Mouse (Mus musculus) embryo, embryonic 9.5 days (tissue): ENCODE results near the gene Il1rap.

ENCODE experiments used
- DNase-seq: peaks from one replicate; pipeline ENCODE4 v3.0.0-alpha.2; 2017; ENCODE audit errors: extremely low spot score

Gene Il1rap

DNA sequence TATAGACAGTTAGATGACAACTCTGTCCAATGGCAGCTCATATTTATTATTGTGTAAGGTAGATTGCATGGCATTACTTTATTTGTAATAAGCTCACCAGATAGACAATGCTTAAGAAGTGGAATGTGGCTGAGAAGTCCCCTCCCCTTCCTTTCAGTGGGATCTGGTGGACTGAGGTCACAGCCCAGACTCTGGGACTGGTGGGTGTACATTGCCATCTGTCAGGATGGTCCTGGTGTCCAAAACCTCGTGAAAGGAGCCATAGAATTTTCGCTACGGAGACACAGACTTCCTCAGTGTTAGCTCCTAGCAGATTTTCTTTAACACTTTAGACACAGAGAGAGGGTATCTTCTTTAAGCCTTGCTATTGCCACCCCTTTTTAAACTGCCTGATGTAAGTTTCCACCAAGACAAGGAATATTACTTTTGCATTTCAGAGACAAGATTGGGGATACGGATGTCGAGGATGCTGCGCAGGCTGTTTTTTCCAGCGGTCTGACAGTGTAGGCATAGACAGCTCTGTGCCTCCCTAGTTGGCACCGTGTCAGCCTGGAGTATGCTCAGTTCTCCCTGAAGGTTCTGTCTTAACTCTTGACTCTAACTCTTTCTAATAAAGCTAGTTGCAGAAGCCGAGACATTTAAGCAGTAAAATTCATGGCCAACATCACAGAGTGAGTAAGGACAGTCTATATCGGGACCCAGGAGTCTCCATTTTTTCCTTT is 31.2 kb downstream of the Il1rap start:
- DNase-seq: no peak

DNA sequence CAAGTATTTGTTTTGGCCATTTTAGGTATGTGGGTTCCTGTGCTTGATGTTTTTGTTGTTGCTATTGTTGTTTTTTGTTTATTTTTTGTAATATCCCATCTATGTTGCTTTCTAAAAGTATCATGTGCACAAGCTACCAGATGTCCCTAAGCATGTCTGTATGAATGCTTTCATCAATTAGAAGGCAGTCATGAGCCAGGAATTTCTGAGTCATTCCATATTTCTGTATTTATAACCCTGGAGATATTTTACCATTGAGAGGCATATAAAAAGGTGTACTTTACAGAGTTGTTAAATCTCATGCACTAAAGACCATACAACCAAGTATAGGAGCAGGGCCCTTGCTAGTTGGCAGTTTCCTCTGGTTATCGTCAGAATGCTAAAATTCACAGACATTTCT is 41.6 kb downstream of the Il1rap start:
- DNase-seq: no peak

DNA sequence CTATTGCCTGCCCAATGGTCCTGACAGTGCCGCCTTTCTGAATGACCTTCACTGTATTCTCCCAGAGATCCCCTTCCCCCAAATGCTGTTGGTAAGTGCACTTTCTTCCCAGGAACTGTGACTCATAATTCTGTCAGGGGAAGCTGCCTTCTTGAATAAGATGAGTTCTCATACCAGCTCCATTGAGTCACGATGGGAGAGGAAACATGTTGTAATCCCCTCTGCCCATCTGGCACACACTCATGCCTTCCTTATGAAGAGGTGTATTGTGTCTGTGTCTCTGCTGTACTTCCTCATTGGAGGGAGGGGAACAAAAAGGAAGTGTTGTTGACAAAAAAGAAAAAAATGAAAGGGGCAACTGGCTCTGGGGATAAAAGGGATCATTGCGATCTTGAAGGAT is 44.6 kb downstream of the Il1rap start:
- DNase-seq: no peak

DNA sequence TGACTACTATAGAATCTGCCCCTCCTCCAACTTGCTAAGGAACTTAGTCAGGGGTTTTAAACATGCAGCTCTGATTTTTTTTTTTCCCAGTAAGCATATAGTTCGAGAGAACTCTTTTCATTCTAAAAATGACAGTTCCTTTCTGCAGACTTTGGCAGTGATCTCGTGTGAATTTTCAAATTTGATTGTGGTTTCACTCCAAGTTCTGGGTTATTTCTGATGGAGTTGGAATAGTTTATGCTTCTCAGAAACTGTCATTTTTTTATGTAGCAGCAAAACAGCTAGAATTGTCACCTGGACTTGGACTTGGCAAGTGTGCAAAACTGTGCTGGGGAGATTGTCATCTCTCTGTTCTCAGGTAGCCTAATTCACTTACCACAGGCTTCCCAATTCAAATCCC is 53.3 kb downstream of the Il1rap start:
- DNase-seq: no peak

DNA sequence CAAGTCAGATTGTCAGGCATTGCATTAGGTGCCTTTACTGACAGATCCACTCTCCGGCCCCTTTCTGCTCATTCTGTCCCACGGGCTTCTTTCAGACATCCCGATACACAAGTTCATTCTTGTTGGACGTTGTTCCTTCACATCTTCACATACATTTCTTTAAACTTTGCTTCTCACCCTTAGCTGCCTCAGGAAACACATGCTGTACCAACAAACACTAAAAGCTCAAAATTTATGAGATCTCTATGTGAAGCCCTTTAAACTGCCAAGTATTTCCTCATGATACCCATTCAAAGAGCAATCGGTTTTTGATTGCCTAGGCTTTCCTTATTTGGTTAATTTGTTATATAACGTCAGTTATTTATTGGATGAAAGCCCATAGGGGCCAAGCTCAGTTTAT is 61.6 kb downstream of the Il1rap start:
- no peak for DNase-seq

DNA sequence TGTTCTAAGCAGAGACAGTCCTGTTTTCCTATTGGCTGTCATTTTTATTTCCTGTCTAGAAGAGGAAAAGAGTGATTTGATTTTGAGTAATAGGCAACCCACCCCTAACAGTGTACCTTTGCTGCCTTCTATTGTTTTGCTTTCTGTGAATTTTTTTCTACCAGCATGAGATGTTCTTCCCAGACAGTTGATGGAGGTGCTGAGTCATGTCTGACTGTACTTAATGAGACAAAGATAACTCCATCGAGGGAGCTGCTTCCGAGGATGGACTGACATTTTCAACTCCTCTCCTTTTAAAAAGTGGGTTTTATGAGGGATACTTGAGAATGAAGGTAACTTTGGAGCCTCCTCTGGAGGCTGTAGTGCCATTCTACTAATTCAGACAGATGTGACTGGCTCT is 64.6 kb downstream of the Il1rap start:
- DNase-seq: no peak

DNA sequence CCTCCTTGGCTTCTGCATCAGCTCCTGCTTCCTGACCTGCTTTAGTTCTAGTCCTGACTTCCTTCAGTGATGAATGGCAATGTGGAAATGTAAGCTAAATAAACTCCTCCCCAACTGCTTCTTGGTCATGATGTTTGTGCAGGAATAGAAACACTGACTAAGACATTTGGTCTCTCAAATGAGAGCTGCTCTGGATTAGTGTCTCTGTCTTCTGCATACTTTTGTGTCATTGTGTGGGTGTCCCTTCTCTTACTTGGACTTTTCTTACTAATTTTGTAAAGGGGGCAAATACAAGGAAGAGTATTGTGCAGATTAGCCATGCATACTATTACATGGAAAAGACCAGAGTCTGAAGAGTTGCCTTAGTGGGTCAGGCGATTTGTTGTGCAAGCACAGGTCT is 65.5 kb downstream of the Il1rap start:
- no peak for DNase-seq

DNA sequence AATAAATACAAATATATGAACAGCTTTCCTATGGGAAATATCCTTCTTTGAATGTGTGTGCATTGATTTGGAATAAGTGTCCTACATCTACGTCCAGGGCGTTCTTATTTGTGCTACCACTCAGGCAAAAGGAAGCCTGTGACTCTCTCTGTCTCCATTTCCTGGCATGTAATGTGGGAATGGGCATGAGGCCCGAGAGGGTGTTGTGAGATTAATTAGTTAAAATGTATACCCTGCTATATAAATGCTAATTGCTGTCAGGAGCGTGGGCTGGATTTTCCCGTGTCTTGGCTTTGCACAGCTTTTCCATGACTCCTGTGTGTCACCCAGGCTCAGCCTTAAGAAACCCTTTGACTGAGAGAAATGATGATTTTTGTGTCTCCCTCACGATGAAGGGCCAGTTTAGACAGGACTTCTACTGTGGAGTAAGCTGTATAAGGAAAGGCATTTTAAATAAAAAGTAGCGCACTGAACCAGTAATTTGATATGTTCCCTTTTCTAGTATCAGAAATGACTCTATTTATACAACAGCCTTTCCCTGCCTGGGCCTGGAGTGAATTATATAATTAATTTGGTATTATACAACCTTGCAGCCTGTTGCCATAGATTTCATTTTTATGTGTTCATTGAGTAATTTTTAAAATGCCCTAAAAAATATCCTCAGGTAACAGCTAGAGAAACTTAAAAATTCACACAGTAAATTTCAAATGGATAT is 81.4 kb downstream of the Il1rap start:
- no peak for DNase-seq

DNA sequence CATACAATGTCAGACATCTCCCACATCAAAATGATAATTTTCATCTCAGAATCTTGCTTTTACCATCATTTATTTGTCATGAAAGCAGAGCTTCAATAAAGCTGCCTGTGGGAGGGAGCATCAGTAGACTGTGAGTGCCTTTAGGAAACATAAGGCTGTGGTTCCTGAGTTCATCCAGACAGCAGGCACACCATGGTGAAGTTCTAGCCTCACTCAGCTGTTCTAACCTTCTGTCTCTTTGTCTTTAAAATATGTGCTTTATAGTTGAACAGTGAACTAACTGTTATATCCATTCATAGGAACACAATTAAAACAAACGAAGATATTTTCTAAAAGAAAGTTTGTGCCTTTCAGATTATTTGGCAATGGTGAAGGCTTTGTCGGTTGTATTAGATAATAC is 84.9 kb downstream of the Il1rap start:
- no peak for DNase-seq

DNA sequence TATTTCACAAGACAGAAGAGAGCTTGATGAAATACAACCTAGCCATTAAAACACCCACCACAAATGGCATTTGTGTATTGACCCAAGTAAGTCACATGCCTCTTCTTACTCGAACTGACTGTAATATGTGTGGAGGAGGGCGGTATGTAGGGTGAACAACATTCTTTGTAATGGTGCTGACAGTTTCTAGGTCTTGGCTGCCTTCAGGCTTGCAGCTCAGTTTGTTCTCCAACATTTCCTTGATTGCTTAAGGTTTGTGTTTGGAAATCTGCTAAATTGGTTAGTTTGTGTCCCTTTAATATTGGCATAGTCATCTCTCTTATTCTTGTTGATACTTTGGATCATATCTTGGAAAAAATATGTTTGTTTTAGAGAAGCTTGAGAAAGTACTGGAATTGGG is 87.6 kb downstream of the Il1rap start:
- no peak for DNase-seq

DNA sequence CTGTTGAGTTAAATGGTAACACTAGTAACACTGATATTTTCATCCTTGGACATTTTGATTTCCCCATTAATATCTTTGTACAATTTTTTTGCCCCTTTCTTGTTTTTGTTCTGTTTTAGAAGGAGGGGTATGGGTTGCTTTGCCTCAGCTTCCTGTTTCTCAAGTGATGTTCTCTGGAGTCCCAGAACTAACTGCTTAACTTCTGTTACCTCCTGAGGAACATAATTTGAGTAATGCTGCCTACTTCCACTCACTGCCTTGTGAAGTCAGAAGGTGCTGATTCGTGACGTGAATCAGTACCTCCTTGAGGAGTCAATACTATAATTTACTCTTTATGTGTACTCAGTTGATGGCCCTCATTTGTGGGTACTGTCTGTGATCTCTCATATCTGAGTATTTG is 98.9 kb downstream of the Il1rap start:
- no peak for DNase-seq

DNA sequence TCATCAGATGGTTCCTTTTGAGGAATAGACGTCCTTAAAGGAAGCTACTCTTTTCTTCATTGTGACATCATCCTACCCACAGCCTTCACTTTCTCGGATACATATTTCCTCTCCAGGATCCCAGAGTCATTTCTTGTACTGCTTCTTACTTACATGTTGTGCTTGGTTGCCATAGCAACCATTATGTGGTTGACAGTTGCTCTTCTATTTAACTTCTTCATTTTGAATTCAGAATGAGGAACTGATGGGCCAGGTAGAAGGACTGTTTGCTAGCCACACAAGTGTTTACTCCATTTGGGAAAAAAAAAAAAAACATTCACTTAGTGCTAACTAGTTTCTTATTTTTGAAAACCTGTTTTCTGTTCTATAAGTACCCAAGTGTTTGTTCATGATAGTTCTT is 108.3 kb downstream of the Il1rap start:
- DNase-seq: no peak

DNA sequence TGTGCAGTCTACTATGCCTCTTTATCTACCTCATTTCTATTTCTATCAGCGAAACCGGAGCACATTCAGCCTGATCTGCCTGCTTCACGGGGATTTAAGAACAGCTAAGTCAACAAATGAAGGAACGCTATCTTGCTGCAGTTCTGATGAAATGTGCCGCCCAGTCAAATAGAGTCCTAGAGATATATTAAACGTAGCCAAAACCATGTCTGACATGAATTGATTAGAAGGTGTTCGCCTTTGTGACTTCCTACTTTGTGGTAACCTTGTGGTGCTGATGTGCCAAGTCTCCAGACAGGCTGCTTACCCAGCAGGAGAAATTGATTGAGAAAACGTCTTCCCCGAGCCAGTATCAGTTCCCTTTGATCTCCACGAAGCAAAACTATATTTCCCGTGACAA is 109.8 kb downstream of the Il1rap start:
- DNase-seq: no peak

DNA sequence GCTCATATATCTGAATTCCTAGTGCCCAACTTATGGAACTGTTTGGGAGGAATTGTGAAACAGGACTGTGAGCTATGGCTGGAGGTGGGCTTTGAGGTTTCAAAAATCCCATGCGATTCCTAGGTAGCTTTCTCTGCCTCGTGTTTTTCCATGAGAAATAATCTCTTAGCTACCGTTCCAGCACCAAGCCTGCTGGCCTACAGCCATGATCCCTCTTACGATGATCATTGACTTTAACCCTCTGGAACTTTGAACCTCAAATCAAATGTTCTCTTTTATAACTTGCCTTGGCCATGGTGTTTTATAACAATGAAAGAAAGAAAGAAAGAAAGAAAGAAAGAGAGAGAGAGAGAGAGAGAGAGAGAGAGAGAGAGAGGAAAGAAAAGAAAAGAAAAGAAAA is 116.6 kb downstream of the Il1rap start:
- DNase-seq: no peak

DNA sequence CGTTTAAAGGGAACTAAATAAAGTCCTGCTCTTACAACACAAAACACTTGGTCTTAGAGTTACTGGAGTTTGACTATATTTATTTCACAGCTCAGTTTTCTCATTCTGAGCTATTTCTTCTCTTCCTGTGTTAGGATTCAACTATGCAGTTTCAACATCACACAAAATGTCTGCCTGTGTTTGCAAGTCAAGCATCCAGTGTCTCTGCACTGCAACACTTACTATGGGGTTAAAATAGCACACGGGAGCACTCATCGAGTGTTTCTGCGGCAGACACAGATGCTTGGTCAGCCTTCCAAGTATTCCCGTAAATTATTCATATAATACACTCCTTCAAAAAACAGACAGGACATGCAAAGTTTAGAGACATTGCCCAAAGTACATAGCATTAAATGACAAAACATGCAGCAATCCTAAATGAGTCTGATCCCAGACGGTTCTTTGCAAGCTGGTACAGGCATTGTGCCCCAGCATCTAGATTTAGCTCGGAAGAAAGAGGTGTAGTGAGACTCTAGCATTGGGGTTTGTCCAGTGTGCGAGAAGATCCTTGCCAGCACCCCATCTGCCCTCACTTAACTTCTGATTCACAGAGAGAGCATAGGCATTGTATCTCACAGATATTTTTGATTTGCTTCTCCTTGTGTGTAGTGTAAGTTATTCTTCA is 119.1 kb downstream of the Il1rap start:
- DNase-seq: no peak

DNA sequence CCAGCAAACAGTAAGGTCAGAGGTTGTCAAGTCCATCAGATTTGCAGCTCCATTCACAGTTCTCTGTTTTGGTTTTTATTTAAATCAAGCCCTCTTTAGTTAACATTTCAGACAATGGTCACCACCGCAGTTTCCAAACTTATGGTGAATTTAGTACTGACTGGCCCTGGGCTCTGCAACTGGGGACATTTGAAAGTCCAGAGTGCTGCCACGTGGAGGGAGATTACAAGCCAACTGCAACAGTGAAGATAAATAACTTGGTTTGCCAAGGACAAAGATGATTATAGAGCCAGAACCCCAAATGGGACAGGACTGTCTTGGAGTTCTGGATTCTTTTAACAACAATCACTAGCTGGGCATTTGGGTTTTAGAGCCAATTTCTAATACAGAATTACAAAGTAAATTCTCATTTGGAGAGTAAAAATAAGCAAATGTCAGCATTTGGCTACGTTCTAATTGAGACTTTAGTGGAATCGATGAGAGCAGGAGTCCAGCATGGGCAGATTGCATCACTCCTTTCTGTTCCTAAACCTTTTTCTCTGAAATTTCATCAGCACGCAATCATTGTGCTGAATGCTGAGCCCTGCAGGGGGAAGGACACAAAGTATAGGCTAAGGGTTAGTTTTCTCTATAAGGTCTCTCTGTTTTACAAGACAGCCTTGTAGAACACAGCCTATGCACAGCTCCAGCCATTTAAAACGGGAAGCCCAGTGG is 124.3 kb downstream of the Il1rap start:
- DNase-seq: no peak

DNA sequence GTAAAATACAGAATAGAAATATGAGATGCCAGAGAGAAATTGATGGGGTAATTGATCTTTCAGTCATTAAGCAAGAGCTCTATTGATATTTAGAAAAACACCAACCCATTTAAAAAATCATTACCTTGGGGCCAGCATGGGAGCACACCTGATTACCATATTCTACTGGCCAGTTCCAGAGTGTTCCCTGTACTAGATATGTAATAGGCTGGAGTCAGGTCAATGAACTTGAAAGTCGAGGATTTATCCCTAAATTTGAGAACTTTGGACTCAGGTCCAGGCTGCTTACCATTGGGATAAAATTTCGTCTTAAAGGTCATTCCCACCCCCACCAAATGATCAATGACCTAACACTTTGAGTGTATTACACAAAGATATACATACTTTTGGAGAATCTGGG is 125.0 kb downstream of the Il1rap start:
- no peak for DNase-seq

DNA sequence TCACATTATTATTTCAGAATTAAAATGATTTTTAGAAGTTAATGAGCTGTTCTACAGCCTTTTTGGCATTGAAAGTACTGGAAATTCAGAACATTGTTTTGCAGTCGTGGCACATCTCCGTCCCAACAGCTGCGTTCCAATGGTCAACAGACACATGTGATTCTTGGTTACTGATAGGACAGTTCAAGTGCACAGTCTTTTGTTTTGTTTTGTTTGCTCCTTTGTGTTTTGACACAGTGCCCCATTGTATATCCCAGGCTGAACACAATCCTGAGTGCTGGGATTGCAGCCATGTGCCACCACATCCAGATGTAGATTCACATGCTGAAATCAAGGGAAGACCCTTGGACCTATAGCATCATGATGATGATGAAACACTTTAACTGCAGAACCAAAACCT is 129.4 kb downstream of the Il1rap start:
- no peak for DNase-seq

DNA sequence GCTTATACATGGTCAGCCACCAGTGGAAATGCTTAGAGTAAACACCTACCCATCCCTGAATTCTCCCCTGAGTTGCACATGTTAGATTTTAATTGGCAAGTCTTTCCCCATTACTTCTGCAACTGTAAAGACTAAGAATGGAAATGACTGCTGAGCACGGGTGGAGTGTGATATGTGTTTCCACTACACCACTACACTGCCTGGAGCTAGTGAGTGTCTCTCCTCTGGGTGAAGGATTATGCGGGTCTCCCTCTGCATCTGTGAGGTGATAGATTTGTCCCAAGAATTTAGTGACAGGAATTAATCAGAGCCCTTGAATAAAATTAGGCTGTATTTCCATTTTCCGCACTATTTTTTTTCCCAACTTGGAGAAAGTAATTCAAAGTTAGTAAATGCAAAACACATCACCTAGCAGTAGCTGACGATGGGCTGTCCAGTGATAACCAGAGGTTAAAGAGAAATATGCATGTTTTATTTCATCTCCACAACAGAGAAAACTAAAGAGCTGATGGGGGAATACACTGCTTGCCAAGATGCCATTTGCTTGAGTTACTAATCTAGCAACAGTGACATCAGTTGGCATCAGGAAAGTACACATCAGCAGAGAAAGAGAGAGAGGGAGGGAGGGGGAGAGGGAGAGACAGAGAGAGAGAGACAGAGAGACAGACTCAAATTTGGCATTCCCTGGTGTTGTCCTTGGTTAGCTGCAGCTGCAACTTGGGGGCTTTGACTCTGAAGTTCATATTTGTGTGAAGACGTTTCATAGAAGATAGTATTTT is 132.2 kb downstream of the Il1rap start:
- no peak for DNase-seq

DNA sequence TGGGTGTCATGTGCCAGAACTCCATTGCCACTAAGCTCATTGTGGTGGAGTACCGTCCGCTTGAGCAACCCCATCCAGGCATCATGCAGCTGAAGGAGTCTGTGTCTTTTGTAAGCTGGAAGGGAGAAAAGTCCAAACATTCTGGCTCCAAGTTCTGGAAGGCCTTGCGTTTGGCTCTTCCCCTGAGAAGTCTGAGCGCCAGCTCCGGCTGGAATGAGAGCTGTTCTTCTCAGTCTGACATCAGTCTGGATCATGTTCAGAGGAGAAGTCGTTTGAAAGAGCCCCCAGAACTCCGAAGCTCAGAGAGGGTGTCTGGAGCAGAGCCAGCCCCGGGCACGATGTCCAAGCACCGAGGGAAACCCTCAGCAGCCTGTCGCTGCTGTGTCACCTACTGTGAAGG is 141.0 kb downstream of the Il1rap start:
- no peak for DNase-seq

DNA sequence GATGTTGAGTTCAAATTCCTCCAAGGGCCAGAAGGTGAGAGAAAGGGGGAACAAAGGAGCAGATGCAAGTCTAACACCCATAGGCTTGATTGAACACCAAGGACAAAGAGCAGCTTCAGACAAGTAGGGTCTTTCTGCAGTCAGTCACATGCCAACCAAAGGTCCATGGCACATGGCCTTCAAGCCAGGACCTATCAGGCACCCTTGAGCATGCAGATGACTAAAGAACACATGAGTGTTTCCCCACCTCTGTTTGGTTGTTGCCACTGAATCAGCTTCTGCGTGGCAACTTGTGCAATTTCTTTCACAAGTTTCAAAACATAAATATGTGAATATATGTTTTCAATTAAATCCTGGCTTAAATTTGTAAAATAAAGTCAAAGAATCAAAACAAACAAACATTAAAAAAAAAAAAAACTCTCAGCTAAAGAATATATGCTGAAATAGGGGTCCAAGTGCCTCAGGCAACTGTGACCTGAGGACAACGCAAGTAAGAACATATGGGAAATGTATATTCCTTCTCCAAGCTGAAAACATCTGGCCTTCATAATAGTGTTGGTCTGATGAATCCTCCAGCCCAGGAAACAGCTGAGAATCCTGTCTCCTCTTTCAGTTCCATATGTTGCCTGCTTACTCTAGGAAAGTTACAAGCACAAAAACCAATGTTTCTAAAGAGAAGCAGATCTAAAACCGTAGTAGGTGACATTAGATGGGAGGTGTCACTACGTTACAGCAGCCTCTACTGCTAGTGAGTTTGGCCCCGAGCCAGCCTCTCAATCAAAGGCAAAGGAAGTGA is 142.6 kb downstream of the Il1rap start:
- DNase-seq: no peak
